Mouse (Mus musculus) T-cell, adult 2 months (primary cell): ENCODE measurements around the gene Igsf21.

Experiments used
- DNase-seq: peaks from one replicate; pipeline ENCODE4 v3.0.0; 2022; ENCODE audit warnings: low spot score

Gene Igsf21

GRCm38 (mm10) chr4:140094835-140095234 lies 151.7 kb downstream of the Igsf21 start:
- no peak for DNase-seq

GRCm38 (mm10) chr4:140092367-140092766 lies 154.2 kb downstream of the Igsf21 start:
- no peak for DNase-seq

DNA sequence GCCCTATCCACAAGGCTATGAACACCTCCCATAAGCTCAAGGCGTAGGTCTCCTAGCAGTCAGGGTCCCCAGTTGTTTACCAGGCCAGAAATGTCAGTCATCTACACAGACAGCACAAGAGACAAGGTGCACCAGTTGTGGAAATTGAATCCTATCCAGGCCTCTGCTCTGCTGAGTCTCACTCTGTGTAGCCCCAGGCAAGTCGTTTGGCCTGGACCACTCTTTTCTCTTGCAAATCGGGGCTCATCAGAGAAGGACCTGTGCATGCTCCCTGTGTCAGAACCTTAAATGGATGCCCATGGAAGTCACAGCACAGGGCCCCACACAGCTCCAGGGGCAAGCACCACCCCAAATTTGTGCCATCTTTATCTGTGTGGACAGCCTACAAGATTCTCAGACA lies 154.9 kb downstream of the Igsf21 start:
- DNase-seq: no peak

DNA sequence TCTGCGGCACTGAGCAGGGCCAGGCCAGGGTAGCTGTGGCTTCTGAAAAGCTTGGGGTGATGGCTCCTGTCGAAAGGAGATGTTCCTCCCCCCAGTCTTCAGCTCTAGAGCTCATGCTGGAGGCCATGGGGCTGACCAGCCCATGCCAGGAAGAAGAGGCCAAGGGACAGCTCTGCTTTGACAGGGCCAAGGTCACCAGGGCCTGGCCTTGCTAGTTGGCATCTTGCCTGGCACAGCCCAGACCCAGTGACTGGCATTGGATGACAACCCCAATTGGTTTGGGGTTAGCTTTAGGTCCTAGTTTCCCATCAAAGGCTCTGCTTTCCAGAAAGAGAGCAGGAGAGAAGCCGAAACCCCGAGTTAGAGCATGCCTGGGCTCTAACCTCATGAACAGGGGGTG lies 156.9 kb downstream of the Igsf21 start:
- DNase-seq: no peak

- no peak for DNase-seq
Observed at GRCm38 (mm10) chr4:140088711-140089440, 157.7 kb downstream of the Igsf21 start.

- DNase-seq: no peak
Observed at GRCm38 (mm10) chr4:140086192-140086591, 160.4 kb downstream of the Igsf21 start.

- DNase-seq: no peak
Observed at GRCm38 (mm10) chr4:140084521-140085011, 162.0 kb downstream of the Igsf21 start.

DNA sequence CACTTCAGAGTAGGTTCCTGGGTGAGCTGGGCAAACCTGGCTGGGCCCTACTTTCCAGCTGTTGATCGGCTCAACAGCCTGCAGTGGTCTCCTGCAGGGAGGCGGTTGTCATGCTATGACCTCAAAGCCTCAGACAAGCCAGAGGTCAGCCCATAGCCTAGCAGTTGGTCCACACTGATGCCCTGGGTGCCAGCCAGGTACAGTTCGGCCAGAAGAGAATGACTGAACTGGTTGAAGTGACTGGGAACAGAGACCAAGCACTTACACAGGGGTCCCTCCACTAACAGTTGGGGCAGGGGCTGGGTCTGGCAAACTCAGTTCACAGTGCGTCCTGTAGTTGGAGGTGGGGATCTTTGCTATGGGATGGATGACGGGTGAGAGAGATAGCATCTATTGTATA lies 162.5 kb downstream of the Igsf21 start:
- DNase-seq: no peak

- no peak for DNase-seq
Observed at GRCm38 (mm10) chr4:140078416-140078815, 168.2 kb downstream of the Igsf21 start.

DNA sequence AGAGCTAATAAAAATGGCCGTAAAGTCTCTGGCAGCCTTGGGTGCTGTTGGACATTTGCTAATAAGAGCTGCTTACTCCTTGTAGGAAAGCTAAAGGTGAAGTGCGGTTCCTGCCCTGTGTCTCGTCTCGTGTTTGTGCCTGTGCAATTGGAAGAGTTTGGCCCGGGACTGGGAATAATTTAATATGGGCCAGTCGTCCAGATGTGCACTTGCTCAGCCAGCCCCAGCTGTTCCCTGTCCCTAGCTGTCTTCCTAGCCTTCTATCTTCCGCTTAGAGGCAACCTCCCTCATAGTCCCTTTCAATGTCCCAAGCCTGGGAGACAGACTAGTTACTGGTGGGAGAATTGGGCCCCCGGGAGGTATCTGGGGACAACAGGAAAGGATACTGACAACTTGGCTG lies 169.0 kb downstream of the Igsf21 start:
- no peak for DNase-seq

GRCm38 (mm10) chr4:140076852-140077563 lies 169.6 kb downstream of the Igsf21 start:
- no peak for DNase-seq

DNA sequence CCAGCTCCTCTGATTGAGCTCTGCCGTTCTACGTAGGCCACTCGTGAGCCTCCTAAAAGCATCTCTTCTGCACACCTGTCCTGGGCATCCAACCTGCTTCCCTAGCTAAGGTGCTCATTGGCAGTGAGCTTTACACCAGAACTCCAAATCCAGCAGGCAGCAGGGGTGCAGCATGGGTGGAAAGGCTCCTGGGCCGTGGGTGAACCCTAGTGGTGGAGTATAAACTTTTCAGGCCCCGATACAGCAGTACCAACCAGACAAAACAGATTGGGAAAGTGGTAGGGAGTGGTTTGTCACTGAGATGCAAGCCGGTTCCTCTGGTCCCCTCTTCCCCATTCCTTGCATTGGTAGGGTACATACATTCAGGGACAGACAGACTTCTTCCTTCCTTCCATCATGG lies 170.2 kb downstream of the Igsf21 start:
- DNase-seq: no peak

GRCm38 (mm10) chr4:140071047-140071446 lies 175.5 kb downstream of the Igsf21 start:
- DNase-seq: no peak

DNA sequence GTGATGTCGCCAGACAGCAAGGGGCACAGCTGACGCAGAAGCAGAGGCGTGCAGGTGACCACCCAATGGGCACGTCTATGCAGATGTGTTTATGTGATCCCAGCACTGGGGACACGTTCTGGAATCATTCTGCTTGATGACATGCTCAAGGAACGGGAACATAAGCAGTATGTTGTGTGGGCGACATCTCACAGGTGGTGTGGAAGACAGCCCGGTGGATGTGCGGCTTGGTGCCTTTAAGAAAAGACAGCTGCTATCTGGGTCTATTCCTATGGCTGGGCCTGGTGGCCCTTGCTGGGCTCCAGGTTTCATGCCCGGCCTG lies 176.3 kb downstream of the Igsf21 start:
- no peak for DNase-seq

GRCm38 (mm10) chr4:140069563-140070330 lies 176.8 kb downstream of the Igsf21 start:
- no peak for DNase-seq

DNA sequence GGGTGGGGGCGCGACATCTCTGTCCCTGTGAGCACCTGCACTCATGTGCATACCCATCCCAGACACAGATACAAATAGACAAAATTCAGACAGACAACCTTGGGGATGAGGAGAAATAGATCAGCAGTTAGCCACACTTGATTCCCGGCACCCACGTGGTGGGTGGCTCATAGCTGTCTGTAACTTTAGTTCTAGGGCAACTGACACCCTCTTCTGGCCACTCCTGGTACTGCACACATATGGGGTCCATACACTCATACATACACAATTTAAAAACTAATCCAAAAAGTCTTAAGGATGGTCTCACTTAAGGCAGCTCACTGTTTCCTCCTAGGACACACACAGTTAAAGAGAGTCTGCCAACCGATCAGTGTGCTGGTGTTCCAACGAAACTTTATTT lies 178.1 kb downstream of the Igsf21 start:
- no peak for DNase-seq

GRCm38 (mm10) chr4:140066011-140066410 lies 180.6 kb downstream of the Igsf21 start:
- DNase-seq: no peak

GRCm38 (mm10) chr4:140063153-140063671 lies 183.4 kb downstream of the Igsf21 start:
- DNase-seq: no peak

- DNase-seq: no peak
Observed at GRCm38 (mm10) chr4:140060251-140060650, 186.3 kb downstream of the Igsf21 start.

DNA sequence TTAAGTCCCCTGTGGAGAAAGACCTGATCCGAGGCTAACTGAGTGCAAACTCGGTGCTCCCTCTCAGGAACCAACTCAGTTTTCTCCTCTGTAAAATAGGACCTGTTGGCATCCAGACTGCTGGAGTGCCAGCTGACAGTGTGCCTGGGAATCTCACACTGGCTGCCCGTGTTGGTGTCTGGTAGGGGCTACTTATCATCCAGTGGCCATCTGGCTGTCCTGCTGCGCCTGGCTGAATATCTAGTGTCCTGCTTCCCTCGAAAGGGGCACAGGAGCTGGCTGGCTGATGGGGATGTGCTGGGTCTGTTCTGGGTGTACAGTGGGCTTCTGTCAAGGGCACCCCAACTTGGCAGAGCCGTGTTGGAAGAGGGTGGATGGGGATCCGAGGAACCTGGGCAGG lies 193.5 kb downstream of the Igsf21 start:
- no peak for DNase-seq

DNA sequence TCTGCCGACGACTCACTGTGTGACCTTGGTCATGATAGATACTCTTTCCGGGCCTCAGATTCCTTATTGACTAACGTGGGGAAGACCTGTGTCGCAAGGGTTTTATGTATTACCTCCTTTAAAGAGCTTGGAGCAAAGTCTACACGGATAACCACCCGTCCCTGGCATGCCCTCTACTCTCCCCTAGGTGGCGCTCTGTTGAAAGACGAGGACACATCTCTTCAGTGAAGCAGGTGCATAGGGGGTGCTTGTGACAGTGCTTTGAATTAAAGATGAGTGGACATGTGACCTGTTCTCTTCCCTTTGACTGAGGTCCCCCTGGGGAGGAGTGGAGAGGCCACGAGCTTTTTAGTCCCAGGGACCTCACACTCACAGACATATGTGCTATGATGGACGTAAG lies 194.0 kb downstream of the Igsf21 start:
- DNase-seq: no peak

DNA sequence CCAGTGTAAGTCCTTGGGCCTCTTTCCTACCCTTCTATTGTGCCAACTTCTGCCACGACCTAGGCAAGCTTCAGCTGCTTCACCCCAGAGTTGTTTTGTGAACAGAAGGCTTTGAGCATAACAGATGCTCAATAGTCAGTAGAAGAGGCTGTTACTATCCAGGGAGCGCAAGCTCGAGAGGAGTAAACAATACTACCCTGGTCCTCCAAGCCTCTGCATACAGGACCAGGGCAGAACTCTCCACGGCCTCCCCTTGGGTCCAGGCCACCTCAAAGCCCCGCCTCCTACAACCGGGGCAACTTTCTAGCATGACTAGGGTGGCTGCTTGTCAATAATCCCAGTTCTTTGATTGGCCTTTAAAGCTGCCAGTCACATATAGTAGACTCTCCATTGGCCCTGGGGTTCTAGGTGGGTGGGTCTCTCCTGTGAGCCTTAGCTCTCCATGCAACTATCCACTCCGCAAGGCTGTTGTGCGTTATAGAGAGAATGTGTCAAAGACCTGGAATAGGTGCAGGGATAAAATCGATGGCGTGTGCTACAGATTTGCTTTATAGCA lies 198.7 kb downstream of the Igsf21 start:
- no peak for DNase-seq
